Mouse (Mus musculus) stomach, postnatal 0 days (tissue): ENCODE measurements around the gene Nfic.

ENCODE experiments used
- CTCF ChIP-seq: IDR thresholded peaks from 2 replicates; pipeline ENCODE4 v1.5.1; 2016; ENCODE audit warnings: antibody characterized with exemption, low read depth, mild to moderate bottlenecking, moderate library complexity
- EP300 ChIP-seq: optimal IDR thresholded peaks from 2 replicates; pipeline ENCODE3; 2016; ENCODE audit warnings: antibody characterized with exemption

- TF ChIP-seq EP300, result no peak
- TF ChIP-seq CTCF, result no peak
Measured at GRCm38 (mm10) chr10:81421797-81422100, 33.7 kb downstream of the Nfic start.
